Mouse (Mus musculus): Measurements from ENCODE around the gene Racgap1.

The Racgap1 gene

GRCm38 (mm10) chr15:99664600-99665451, 13.4 kb upstream of the Racgap1 start:
- peak; percentile 54 to 56 for DNase-seq (ENCODE audit: low spot score in 2 of 2)

- DNase-seq (ENCODE audit: low spot score in 2 of 2) = no peak
These were observed 12.6 kb upstream of the Racgap1 start for GRCm38 (mm10) chr15:99663964-99664599.

GRCm38 (mm10) chr15:99662371-99662770, 10.9 kb upstream of the Racgap1 start:
- no peak for DNase-seq (ENCODE audit: low spot score in 2 of 2)

GRCm38 (mm10) chr15:99661121-99661830, 9.8 kb upstream of the Racgap1 start:
- no peak for DNase-seq (ENCODE audit: low spot score in 2 of 2)

- no peak for DNase-seq (ENCODE audit: low spot score in 2 of 2)
These were observed 7.0 kb upstream of the Racgap1 start for GRCm38 (mm10) chr15:99658437-99658836.

GRCm38 (mm10) chr15:99655956-99656355, 4.5 kb upstream of the Racgap1 start:
- DNase-seq (ENCODE audit: low spot score in 2 of 2) = no peak

- DNase-seq (ENCODE audit: low spot score in 2 of 2) = no peak
These were observed 2.4 kb upstream of the Racgap1 start for GRCm38 (mm10) chr15:99653876-99654275.

- no peak for DNase-seq (ENCODE audit: low spot score in 2 of 2)
These were observed 1.8 kb upstream of the Racgap1 start for GRCm38 (mm10) chr15:99653291-99653690.

- DNase-seq (ENCODE audit: low spot score in 2 of 2) = no peak
These were observed 772 bp upstream of the Racgap1 start for GRCm38 (mm10) chr15:99651984-99652872.

- DNase-seq (ENCODE audit: low spot score in 2 of 2) = no peak
These were observed 1.2 kb downstream of the Racgap1 start for GRCm38 (mm10) chr15:99650304-99650703.

GRCm38 (mm10) chr15:99649067-99649761, 2.2 kb downstream of the Racgap1 start:
- DNase-seq (ENCODE audit: low spot score in 2 of 2) = no peak

GRCm38 (mm10) chr15:99648326-99648725, 3.1 kb downstream of the Racgap1 start:
- DNase-seq (ENCODE audit: low spot score in 2 of 2) = no peak

- no peak for DNase-seq (ENCODE audit: low spot score in 2 of 2)
These were observed 6.7 kb downstream of the Racgap1 start for GRCm38 (mm10) chr15:99644776-99645175.

- no peak for DNase-seq (ENCODE audit: low spot score in 2 of 2)
These were observed 7.6 kb downstream of the Racgap1 start for GRCm38 (mm10) chr15:99643832-99644231.

GRCm38 (mm10) chr15:99642622-99643021, 8.8 kb downstream of the Racgap1 start:
- no peak for DNase-seq (ENCODE audit: low spot score in 2 of 2)

- DNase-seq (ENCODE audit: low spot score in 2 of 2) = no peak
These were observed 13.4 kb downstream of the Racgap1 start for GRCm38 (mm10) chr15:99638124-99638485.

- no peak for DNase-seq (ENCODE audit: low spot score in 2 of 2)
These were observed 13.9 kb downstream of the Racgap1 start for GRCm38 (mm10) chr15:99637405-99638123.

GRCm38 (mm10) chr15:99634702-99635101, 16.8 kb downstream of the Racgap1 start:
- no peak for DNase-seq (ENCODE audit: low spot score in 2 of 2)

- DNase-seq (ENCODE audit: low spot score in 2 of 2) = no peak
These were observed 19.8 kb downstream of the Racgap1 start for GRCm38 (mm10) chr15:99631618-99632017.

- DNase-seq (ENCODE audit: low spot score in 2 of 2) = no peak
These were observed 29.4 kb downstream of the Racgap1 start for GRCm38 (mm10) chr15:99622063-99622462.

Measured in heart, adult 9 months (tissue).